Mouse (Mus musculus) neutrophil, adult 83 days (primary cell): ENCODE results near the gene Alkbh1. TPM values are rescaled to one million over a fixed set of nuclear protein-coding genes. Genes with fewer than 3 reads are reported as not detected.

Experiments
- total RNA-seq, 2 experiments: library from RNA; stranded (reverse); gene quantifications; one replicate each; pipeline ENCODE4 v1.2.4; 2023

Alkbh1 gene
- total RNA-seq: 10 to 100 TPM; 18.2 to 19.0 TPM

GRCm38 (mm10) chr12:87443700-87444122 is at the start of gene Alkbh1, which contains the start of gene Slirp:
Alkbh1 (minus strand) TSS chr12:87444017.
Slirp (plus strand) TSS chr12:87443896.

GRCm38 (mm10) chr12:87471964-87472786 is 28.4 kb upstream of the Alkbh1 start, which contains the start of gene Snw1:
Snw1 (minus strand) TSS chr12:87472274.

GRCm38 (mm10) chr12:87388122-87388774 is 55.6 kb downstream of the Alkbh1 start, which contains the start of gene Sptlc2:
Sptlc2 (minus strand) TSS chr12:87388355.

Other genes starting within 250 kb of the Alkbh1 start
- under 1 TPM; 0.28 to 0.51 TPM for gene Samd15, start 244.3 kb downstream of the Alkbh1 start, total RNA-seq
- 1 to 10 TPM; 9.5 to 9.9 TPM for gene Tmed8, start 243.6 kb downstream of the Alkbh1 start, total RNA-seq
- 1 to 10 TPM; 1.7 to 2.0 TPM for gene Noxred1, start 205.3 kb downstream of the Alkbh1 start, total RNA-seq
- 10 to 100 TPM; 28.3 to 30.0 TPM for gene Vipas39, start 177.8 kb downstream of the Alkbh1 start, total RNA-seq
- 10 to 100 TPM; 75.1 to 81.8 TPM for gene Ahsa1, start 177.5 kb downstream of the Alkbh1 start, total RNA-seq
- not detected for gene Ism2, start 144.3 kb downstream of the Alkbh1 start, total RNA-seq
- 100 to 1,000 TPM; 116 to 137 TPM for gene Sptlc2, start 55.7 kb downstream of the Alkbh1 start, total RNA-seq
- 10 to 100 TPM; 40.2 to 44.3 TPM for gene Slirp, start 121 bp downstream of the Alkbh1 start, total RNA-seq
- gene Snw1, start 28.3 kb upstream of the Alkbh1 start, total RNA-seq: 10 to 100 TPM; 43.7 to 46.2 TPM
- gene Gm5788, start 50.7 kb upstream of the Alkbh1 start, total RNA-seq: not detected
- gene Gm8300, start 70.3 kb upstream of the Alkbh1 start, total RNA-seq: not detected
- gene Oog1, start 158.7 kb upstream of the Alkbh1 start, total RNA-seq: not detected
- not detected for gene Gm4027, start 174.9 kb upstream of the Alkbh1 start, total RNA-seq
- not detected for gene Gm16381, start 200.6 kb upstream of the Alkbh1 start, total RNA-seq